Mouse (Mus musculus): ENCODE measurements around the gene Olfr721-ps1. TPM values are rescaled to one million over a fixed set of nuclear protein-coding genes. Genes with fewer than 3 reads are reported as not detected.

The Olfr721-ps1 gene
- not detected in 2 replicates for polyA plus RNA-seq (2016; fragmentation: Nextera tagmentation; extraction: Ambion mirVana)

DNA sequence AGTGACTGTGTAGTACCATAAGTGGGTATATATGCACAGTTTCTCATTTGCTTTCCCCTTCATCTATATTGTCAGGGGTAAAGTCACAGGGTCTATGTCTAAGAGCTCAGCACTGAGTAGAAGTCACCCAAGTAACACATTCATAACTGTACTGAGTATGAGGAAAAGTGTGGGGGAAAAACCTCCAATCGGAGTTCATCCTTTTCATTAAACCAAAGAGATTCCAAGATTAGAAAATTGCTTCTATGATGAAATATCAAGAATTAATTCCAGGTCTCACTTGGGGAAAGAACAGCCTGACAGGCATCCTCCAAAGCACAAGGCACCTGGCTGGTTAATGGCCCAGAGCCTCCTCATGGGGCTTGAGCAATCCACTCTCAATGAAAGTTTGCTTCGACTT is at the start of gene Olfr721-ps1:
TSS of gene Olfr721-ps1 (plus strand) at position 301 of the 400 bp plus-strand sequence.
- Histone ChIP-seq H3K36me3 (no peaks in the 10 kb centered on the region), H3K4me1 (no peaks in the 10 kb centered on the region), H3K9me3 (no peaks in the 10 kb centered on the region), H3K4me3 (no peak within 1 kb of the TSS), H3K9ac (no peak within 1 kb of the TSS), H3K4me2 (replicated peaks) (no peak within 1 kb of the TSS), H3K27me3 (no peaks in the 10 kb centered on the region), H3K27ac (no peak within 1 kb of the TSS)
- ATAC-seq (ENCODE audit: insufficient number of reproducible peaks, insufficient read depth, low FRiP score, low TSS enrichment) = no peak
- WGBS = 83% methylated on average over 2 of the region's 2 CpGs

GRCm38 (mm10) chr14:14351721-14352590 is 49.1 kb upstream of the Olfr721-ps1 start:
- H3K36me3 ChIP-seq = 0 out of 2 replicates have a peak, but pooled peaks cover 8% of the 10 kb centered on the region
- H3K4me3 ChIP-seq = no peak overlapping the region
- H3K27me3 ChIP-seq = no peaks in the 10 kb centered on the region
- no peak overlapping the region for H3K27ac ChIP-seq
- peaks cover 62% of the 10 kb centered on the region for H3K9me3 ChIP-seq
- WGBS = 98% methylated on average over 9 of the region's 9 CpGs
- no peak overlapping the region for H3K9ac ChIP-seq
- H3K4me1 ChIP-seq = no peaks in the 10 kb centered on the region
- H3K4me2 ChIP-seq (replicated peaks) = no peak overlapping the region
- ATAC-seq (ENCODE audit: insufficient number of reproducible peaks, insufficient read depth, low FRiP score, low TSS enrichment) = no peak

DNA sequence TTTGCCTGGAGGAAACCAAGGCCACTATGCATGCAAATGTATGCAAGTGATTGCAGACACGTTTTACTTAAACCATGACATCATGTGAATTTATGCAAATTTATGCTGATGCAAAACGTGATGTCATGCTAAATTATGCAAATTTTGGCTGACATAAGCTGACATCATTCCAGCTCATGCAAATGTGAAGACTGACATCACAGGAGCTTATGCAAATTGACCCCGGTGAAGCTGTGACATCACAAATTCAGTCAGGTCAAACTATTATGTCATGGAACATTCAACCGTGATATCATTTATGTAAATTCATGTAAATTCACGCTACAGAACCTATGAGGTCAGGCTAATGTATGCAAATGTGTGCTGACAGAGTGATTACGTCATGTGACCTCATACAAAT is 48.5 kb upstream of the Olfr721-ps1 start:
- no peak for ATAC-seq (ENCODE audit: insufficient number of reproducible peaks, insufficient read depth, low FRiP score, low TSS enrichment)
- Histone ChIP-seq H3K9ac (no peak overlapping the region), H3K4me2 (replicated peaks) (no peak overlapping the region), H3K27me3 (no peaks in the 10 kb centered on the region), H3K4me3 (no peak overlapping the region), H3K27ac (no peak overlapping the region), H3K36me3 (0 out of 2 replicates have a peak, but pooled peaks cover 8% of the 10 kb centered on the region), H3K4me1 (no peaks in the 10 kb centered on the region), H3K9me3 (peaks cover 56% of the 10 kb centered on the region)
- WGBS = 84% methylated on average over 6 of the region's 6 CpGs

DNA sequence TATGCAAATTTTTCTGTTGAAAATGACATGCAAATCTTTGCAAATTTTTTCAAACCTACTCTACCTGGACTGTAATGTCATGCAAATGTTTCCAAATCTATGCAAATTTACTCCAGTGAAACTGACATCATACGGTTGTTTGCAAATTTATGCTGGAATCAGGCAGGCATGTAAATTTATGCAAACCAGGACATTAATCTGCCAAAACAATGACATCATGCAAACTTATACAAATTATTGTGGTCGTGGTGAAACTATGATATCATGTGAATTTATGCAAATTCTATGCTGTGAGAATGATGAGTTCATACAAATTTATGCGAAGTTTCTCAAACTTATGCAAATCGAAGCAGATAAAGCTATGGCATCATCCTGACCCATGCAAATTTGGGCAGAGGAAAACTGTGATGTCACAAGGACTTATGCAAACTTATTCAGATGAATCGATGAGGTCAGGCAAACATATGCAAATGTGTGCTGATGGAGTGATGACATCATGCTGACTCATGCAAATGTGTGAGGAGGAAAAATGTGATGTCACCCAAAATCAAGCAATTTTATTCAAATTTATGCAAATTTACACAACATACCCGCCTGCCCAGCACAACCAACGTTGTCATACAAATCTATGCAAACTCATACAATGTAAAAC is 47.9 kb upstream of the Olfr721-ps1 start:
- no peak overlapping the region for H3K9ac ChIP-seq
- no peak overlapping the region for H3K4me3 ChIP-seq
- H3K4me1 ChIP-seq = no peaks in the 10 kb centered on the region
- no peak overlapping the region for H3K4me2 ChIP-seq (replicated peaks)
- peaks cover 50% of the 10 kb centered on the region for H3K9me3 ChIP-seq
- 91% methylated on average over 7 of the region's 7 CpGs for WGBS
- no peak overlapping the region for H3K27ac ChIP-seq
- 0 out of 2 replicates have a peak, but pooled peaks cover 8% of the 10 kb centered on the region for H3K36me3 ChIP-seq
- ATAC-seq (ENCODE audit: insufficient number of reproducible peaks, insufficient read depth, low FRiP score, low TSS enrichment) = no peak
- no peaks in the 10 kb centered on the region for H3K27me3 ChIP-seq

GRCm38 (mm10) chr14:14353740-14354510 is 47.2 kb upstream of the Olfr721-ps1 start:
- H3K9me3 ChIP-seq = peaks cover 43% of the 10 kb centered on the region

DNA sequence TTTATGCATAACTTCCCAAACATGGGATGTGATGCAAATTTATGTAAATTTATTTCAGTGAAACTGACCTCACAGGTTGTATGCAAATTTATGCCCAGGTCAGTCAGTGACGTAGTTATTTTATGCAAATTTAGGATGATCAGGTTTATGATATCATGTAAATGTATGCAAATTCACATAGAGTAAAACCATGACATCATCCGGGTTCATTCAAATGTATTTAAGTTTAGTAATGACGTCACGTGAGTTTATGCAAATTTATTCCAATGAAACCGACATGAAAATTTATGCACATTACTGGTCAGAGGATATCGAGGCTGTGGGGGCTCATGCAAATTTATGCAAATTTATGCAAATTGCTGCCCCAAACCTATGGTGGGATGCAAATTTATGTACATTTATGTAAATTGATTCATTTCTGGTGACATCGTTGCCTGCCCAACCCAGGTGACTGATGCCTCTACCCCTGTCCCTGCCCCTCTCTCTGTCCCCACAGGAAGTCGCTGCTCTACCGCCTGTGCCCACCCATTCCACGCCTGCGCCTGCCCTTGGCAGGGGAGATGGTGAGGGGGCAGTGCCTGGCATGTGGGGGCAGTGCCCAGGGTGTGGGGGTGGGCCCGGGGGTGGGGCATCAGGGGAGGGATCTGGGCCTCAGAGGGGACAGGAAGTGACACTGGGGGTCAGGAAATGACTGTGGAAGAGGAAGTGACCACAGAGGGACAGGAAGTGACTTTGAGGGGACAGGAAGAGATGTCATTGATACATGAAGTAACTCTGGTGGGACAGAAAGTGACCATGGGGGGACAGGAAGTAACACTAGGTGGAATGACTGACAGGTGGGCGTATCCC is 46.4 kb upstream of the Olfr721-ps1 start:
- Histone ChIP-seq H3K27me3 (no peaks in the 10 kb centered on the region), H3K9me3 (peaks cover 35% of the 10 kb centered on the region), H3K4me3 (no peak overlapping the region), H3K36me3 (0 out of 2 replicates have a peak, but pooled peaks cover 4% of the 10 kb centered on the region), H3K4me1 (no peaks in the 10 kb centered on the region), H3K27ac (no peak overlapping the region), H3K4me2 (replicated peaks) (no peak overlapping the region), H3K9ac (no peak overlapping the region)
- ATAC-seq (ENCODE audit: insufficient number of reproducible peaks, insufficient read depth, low FRiP score, low TSS enrichment) = peak; percentile 65; the same call in 1 of the 2 replicates
- WGBS = 96% methylated on average over 13 of the region's 13 CpGs

More at GRCm38 (mm10) chr14:14353740-14354510, 47.2 kb upstream of the Olfr721-ps1 start:
- Histone ChIP-seq H3K36me3 (0 out of 2 replicates have a peak, but pooled peaks cover 8% of the 10 kb centered on the region), H3K4me1 (no peaks in the 10 kb centered on the region), H3K9ac (no peak overlapping the region), H3K27ac (no peak overlapping the region), H3K4me3 (no peak overlapping the region), H3K27me3 (no peaks in the 10 kb centered on the region), H3K4me2 (replicated peaks) (no peak overlapping the region)
- 92% methylated on average over 8 of the region's 8 CpGs for WGBS
- no peak for ATAC-seq (ENCODE audit: insufficient number of reproducible peaks, insufficient read depth, low FRiP score, low TSS enrichment)

DNA sequence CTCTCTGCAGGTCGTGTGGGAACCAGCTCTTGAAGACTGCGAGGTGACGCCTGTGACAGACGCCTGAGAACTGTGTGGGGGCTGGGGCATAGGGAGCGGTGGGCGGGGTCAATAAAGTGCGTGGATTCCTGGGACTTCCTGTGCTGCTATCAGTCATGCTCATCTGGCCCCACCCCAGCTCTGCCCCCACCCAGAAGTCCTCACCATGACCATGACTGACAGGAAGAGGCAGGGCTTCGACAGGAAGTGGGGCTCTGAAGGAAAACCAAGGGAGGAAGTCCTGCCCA is 45.8 kb upstream of the Olfr721-ps1 start:
- Histone ChIP-seq H3K27ac (no peak overlapping the region), H3K36me3 (0 out of 2 replicates have a peak, but pooled peaks cover 1% of the 10 kb centered on the region), H3K27me3 (no peaks in the 10 kb centered on the region), H3K4me2 (replicated peaks) (no peak overlapping the region), H3K4me3 (no peak overlapping the region), H3K9me3 (peaks cover 29% of the 10 kb centered on the region), H3K4me1 (no peaks in the 10 kb centered on the region), H3K9ac (no peak overlapping the region)
- no peak for ATAC-seq (ENCODE audit: insufficient number of reproducible peaks, insufficient read depth, low FRiP score, low TSS enrichment)
- 85% methylated on average over 8 of the region's 8 CpGs for WGBS

DNA sequence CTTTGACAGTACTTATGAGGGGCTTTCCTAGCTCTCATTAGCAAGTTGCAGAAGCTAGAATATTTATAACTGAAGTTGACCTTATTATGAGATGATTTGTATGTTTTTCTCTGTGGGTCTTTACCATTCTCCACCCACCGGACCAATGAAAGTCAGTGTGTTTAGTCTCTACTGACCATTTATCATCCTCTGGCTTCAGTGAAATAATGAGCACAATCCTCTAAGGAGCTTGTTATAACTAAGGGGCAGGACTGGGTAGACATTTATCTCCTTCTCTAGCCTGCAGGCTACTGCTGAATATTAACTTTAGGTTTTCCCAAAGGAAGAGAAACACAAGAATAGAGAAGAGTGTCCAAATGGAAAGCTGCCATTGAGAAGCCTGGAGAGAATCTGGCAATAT is 5.6 kb upstream of the Olfr721-ps1 start:
- Histone ChIP-seq H3K4me3 (no peak overlapping the region), H3K4me2 (replicated peaks) (no peak overlapping the region), H3K27ac (no peak overlapping the region), H3K27me3 (no peaks in the 10 kb centered on the region), H3K4me1 (no peaks in the 10 kb centered on the region), H3K36me3 (no peaks in the 10 kb centered on the region), H3K9me3 (no peaks in the 10 kb centered on the region), H3K9ac (no peak overlapping the region)
- no peak for ATAC-seq (ENCODE audit: insufficient number of reproducible peaks, insufficient read depth, low FRiP score, low TSS enrichment)
- WGBS = 79% methylated on average over 1 of the region's 1 CpGs

DNA sequence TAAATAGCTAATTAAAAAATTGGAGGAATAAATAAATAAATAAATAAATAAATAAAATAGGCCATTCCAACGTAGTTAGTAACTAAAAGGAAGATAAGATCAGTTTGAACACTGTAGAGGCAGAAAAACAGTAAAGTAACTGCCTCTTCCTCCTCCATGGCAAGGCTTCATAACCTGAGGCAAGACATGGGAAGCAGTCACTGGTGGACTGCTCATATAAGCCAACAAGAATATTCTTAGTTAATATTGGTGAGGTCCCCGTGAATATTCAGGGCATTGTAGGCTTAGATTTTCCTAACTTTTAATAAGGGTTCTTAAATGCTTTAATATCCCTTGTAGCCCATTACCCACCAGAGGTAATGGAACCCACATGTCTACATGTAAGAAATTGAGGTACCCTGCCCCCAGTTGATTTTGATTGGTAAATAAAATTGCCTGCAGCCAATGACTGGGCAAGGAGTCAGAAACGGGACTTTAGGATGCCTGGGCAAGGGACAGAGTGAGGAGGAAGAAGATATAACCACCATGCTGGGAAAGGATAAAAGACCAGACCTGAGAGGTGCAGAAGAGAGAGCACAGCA is 35.1 kb downstream of the Olfr721-ps1 start:
- no peak for ATAC-seq (ENCODE audit: insufficient number of reproducible peaks, insufficient read depth, low FRiP score, low TSS enrichment)
- no peak overlapping the region for H3K4me3 ChIP-seq
- H3K4me2 ChIP-seq (replicated peaks) = no peak overlapping the region
- no peaks in the 10 kb centered on the region for H3K36me3 ChIP-seq
- no peaks in the 10 kb centered on the region for H3K4me1 ChIP-seq
- no peaks in the 10 kb centered on the region for H3K27me3 ChIP-seq
- no peak overlapping the region for H3K9ac ChIP-seq
- WGBS = 72% methylated on average over 3 of the region's 3 CpGs
- 0 out of 2 replicates have a peak, but pooled peaks cover 2% of the 10 kb centered on the region for H3K9me3 ChIP-seq
- no peak overlapping the region for H3K27ac ChIP-seq

Measured in embryonic facial prominence, embryonic 12.5 days (tissue).